8 mouse cellular contexts compared by ENCODE assay signal in the genomic region with DNA sequence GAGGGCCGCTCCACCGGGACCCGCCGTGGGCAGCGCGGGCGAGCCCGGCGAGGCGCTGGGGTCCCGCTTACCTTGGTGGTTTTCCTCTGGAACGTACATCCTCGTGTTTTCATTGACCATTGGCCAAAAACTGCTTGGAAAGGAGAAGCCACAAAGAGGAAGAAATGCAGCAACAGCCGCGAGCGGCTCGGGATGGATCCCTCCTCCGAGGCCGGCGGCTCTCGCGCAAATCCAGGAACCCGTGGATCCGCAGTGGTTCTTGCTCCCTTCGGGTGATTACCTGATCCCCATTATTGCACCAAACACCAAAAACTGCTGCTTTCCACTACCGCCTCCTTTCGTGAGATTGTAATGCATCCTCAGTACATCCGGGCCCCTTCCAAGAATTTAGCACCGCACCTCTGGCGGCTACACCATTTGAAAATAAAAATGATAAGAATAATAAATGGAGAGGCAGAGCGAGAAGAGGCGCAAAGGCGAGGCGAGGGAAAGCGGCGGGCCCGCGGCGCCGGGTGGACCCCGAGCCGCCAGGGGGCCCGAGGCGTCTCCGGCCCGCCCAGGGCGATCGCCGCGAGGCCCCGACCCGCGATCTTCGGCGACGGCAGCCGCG.
DNase-seq lines count a peak whose midpoint lies in the region; ATAC-seq and TF ChIP-seq lines count a peak whose summit lies in the region.

No protein-coding gene starts in this region.

- H3K27ac ChIP-seq in liver, adult 2 months (replicated peaks; ENCODE audit: insufficient read depth, low read depth, low read length) = no peak overlapping the region
- no peak overlapping the region for H3K27ac ChIP-seq in brown adipose tissue, adult 24 weeks (replicated peaks; ENCODE audit: low read depth, low read length)
- H3K27ac ChIP-seq in embryonic facial prominence, embryonic 15.5 days (replicated peaks) = peak overlapping the region; percentile 96

- no peaks in the 10 kb centered on the region for H3K9me3 ChIP-seq in embryonic facial prominence, embryonic 15.5 days (replicated peaks)

- peak overlapping the region; percentile 35; the same call in 1 of the 2 replicates for H3K4me3 ChIP-seq in liver, adult 2 months (ENCODE audit: insufficient read depth, low read depth, low read length)
- H3K4me3 ChIP-seq in brown adipose tissue, adult 24 weeks (ENCODE audit: insufficient read depth, low read depth, low read length) = peak overlapping the region; percentile 66
- H3K4me3 ChIP-seq in embryonic facial prominence, embryonic 15.5 days (replicated peaks) = peak overlapping the region; percentile 67

- no peak for TF ChIP-seq CTCF in liver, adult 2 months (IDR thresholded peaks at IDR 0.05; ENCODE audit: low read depth, low read length)

- H3K9ac ChIP-seq in liver, adult 2 months (ENCODE audit: low read depth, low read length) = no peak overlapping the region; the same call in 1 of the 2 replicates
- peak overlapping the region; percentile 65 for H3K9ac ChIP-seq in embryonic facial prominence, embryonic 15.5 days

- no peak for TF ChIP-seq POLR2A in liver, adult 2 months (IDR thresholded peaks at IDR 0.05; ENCODE audit: extremely low read depth, insufficient read depth, low read length)

- no peaks in the 10 kb centered on the region for H3K79me2 ChIP-seq in liver, adult 2 months (ENCODE audit: control insufficient read depth, insufficient read depth, low read length)

- peak; percentile 15 for ATAC-seq in embryonic facial prominence, embryonic 15.5 days (ENCODE audit: insufficient number of reproducible peaks, low FRiP score, low TSS enrichment, low read depth)

- DNase-seq in liver, adult 2 months (ENCODE audit: extremely low read depth, low read depth, low spot score) = no peak
- no peak for DNase-seq in liver
- DNase-seq in induced T-regulatory cell, adult 2 months (ENCODE audit: low read depth) = peak; percentile 27
- DNase-seq in mesoderm, embryonic 11.5 days (ENCODE audit: low read depth, low spot score) = peak; percentile 31
- DNase-seq in testis, postnatal 14 days (ENCODE audit: low spot score) = peak; percentile 31
- DNase-seq in thymus, postnatal 14 days = no peak

- peaks cover 3% of the 10 kb centered on the region; the same call in 1 of the 2 replicates for H3K4me1 ChIP-seq in liver, adult 2 months (ENCODE audit: control insufficient read depth, insufficient read depth, low read length)
- no peaks in the 10 kb centered on the region for H3K4me1 ChIP-seq in brown adipose tissue, adult 24 weeks (ENCODE audit: control insufficient read depth, insufficient read depth, insufficient read length, low read length)
- peaks cover 32% of the 10 kb centered on the region for H3K4me1 ChIP-seq in embryonic facial prominence, embryonic 15.5 days

- H3K4me2 ChIP-seq in embryonic facial prominence, embryonic 15.5 days (replicated peaks) = peak overlapping the region; percentile 85

- peaks cover 11% of the 10 kb centered on the region for H3K27me3 ChIP-seq in liver, adult 2 months (ENCODE audit: control insufficient read depth, insufficient read depth, low read length)
- peaks cover 20% of the 10 kb centered on the region for H3K27me3 ChIP-seq in embryonic facial prominence, embryonic 15.5 days

- H3K36me3 ChIP-seq in liver, adult 2 months (ENCODE audit: control insufficient read depth, insufficient read depth, low read length) = no peaks in the 10 kb centered on the region
- H3K36me3 ChIP-seq in embryonic facial prominence, embryonic 15.5 days = no peaks in the 10 kb centered on the region

- WGBS in liver, adult 2 months = 4% methylated on average over 58 of the region's 58 CpGs
- under 1% methylated on average over 58 of the region's 58 CpGs for WGBS in embryonic facial prominence, embryonic 15.5 days

Comparison
In these comparisons a context has a peak if more than half of its experiments do, and no peak if none do; other contexts are left out.
1. DNase-seq: peak in induced T-regulatory cell, adult 2 months (single experiment), mesoderm, embryonic 11.5 days (single experiment) and testis, postnatal 14 days (single experiment); none in liver, adult 2 months (single experiment), liver (single experiment) and thymus, postnatal 14 days (single experiment).
2. Peak in every context shown above with its lines, with median percentiles within 50 percentile points of each other: H3K4me3 ChIP-seq.